Mouse (Mus musculus): ENCODE results near the gene Arf6. TPM values are rescaled to one million over a fixed set of nuclear protein-coding genes. Genes with fewer than 3 reads are reported as not detected.

The Arf6 gene
- total RNA-seq, 2 experiments from 2014 or later = 51.8 to 57.0 TPM

- DNase-seq = no peak
- intact Hi-C loops (cut with DNase I) = no loop called here
Measured at GRCm38 (mm10) chr12:69402594-69403167, 30.7 kb downstream of the Arf6 start.

- no peak for DNase-seq
- intact Hi-C loops (cut with DNase I) = no loop called here
Measured at GRCm38 (mm10) chr12:69410767-69411166, 38.8 kb downstream of the Arf6 start.

GRCm38 (mm10) chr12:69411936-69412335 lies 40.0 kb downstream of the Arf6 start:
- no peak for DNase-seq
- intact Hi-C loops (cut with DNase I) = no loop called here

- no peak for DNase-seq
- intact Hi-C loops (cut with DNase I) = no loop called here
Measured at GRCm38 (mm10) chr12:69413303-69413702, 41.4 kb downstream of the Arf6 start.

- DNase-seq = no peak
- intact Hi-C loops (cut with DNase I) = loop anchor here (5.0 kb wide), 1 partner anchor 38 kb away; no protein-coding TSS in a partner anchor
Measured at GRCm38 (mm10) chr12:69414826-69415572, 43.0 kb downstream of the Arf6 start.

- DNase-seq = no peak
- intact Hi-C loops (cut with DNase I) = loop anchor here (5.0 kb wide), 1 partner anchor 39 kb away; no protein-coding TSS in a partner anchor
Measured at GRCm38 (mm10) chr12:69416793-69417192, 44.8 kb downstream of the Arf6 start.

GRCm38 (mm10) chr12:69417701-69418291 lies 45.8 kb downstream of the Arf6 start:
- DNase-seq = no peak

GRCm38 (mm10) chr12:69418606-69419005 lies 46.7 kb downstream of the Arf6 start:
- intact Hi-C loops (cut with DNase I) = loop anchor here (5.0 kb wide), 1 partner anchor 41 kb away; no protein-coding TSS in a partner anchor
- DNase-seq = no peak

More at GRCm38 (mm10) chr12:69417701-69418291, 45.8 kb downstream of the Arf6 start:
- intact Hi-C loops (cut with DNase I) = loop anchor here (5.0 kb wide), 1 partner anchor 40 kb away; no protein-coding TSS in a partner anchor

GRCm38 (mm10) chr12:69419017-69419605 lies 47.2 kb downstream of the Arf6 start:
- DNase-seq = no peak
- intact Hi-C loops (cut with DNase I) = loop anchor here (5.0 kb wide), 1 partner anchor 42 kb away; no protein-coding TSS in a partner anchor

GRCm38 (mm10) chr12:69419606-69420005 lies 47.7 kb downstream of the Arf6 start:
- intact Hi-C loops (cut with DNase I) = loop anchor here (5.0 kb wide), 1 partner anchor 42 kb away; no protein-coding TSS in a partner anchor
- DNase-seq = no peak

- DNase-seq = no peak
- intact Hi-C loops (cut with DNase I) = no loop called here
Measured at GRCm38 (mm10) chr12:69420716-69421115, 48.8 kb downstream of the Arf6 start.

- DNase-seq = peak in 1 of 2 experiments; percentile 35
- intact Hi-C loops (cut with DNase I) = no loop called here
Measured at GRCm38 (mm10) chr12:69422827-69423537, 51.0 kb downstream of the Arf6 start.

Small RNA genes within 50 kb of the gene (microRNA-seq; reads per million reads assigned to microRNA genes)
- gene Gm47299 (0 reads per million in 2 experiments), gene Gm47305 (0 reads per million in 2 experiments)

Other genes with a start within 250 kb of the Arf6 start
- gene Rps29, start 213.0 kb upstream of the Arf6 start, total RNA-seq (2021) = 1,000 to 10,000 TPM; 1,350 to 1,379 TPM
- gene Lrr1, start 203.3 kb upstream of the Arf6 start, total RNA-seq (2021) = 1 to 10 TPM in 1 of 2 experiments, not detected in 1; 1.0 TPM
- gene Rpl36al, start 188.1 kb upstream of the Arf6 start, total RNA-seq (2021) = 100 to 1,000 TPM; 211 to 226 TPM
- gene Mgat2, start 188.0 kb upstream of the Arf6 start, total RNA-seq (2021) = 10 to 100 TPM; 22.6 to 25.3 TPM
- gene Gm49383, start 175.0 kb upstream of the Arf6 start, total RNA-seq (2021) = 1 to 10 TPM; 2.9 to 4.1 TPM
- gene Dnaaf2, start 173.7 kb upstream of the Arf6 start, total RNA-seq (2021) = under 1 TPM; 0.76 TPM
- 1 to 10 TPM; 2.4 to 3.1 TPM for gene Gm49384, start 167.9 kb upstream of the Arf6 start, total RNA-seq (2021)
- 1 to 10 TPM; 1.6 to 2.0 TPM for gene Pole2, start 144.0 kb upstream of the Arf6 start, total RNA-seq (2021)
- gene Klhdc1, start 131.0 kb upstream of the Arf6 start, total RNA-seq (2021) = 10 to 100 TPM; 18.1 to 21.1 TPM
- gene Klhdc2, start 75.5 kb upstream of the Arf6 start, total RNA-seq (2021) = 10 to 100 TPM; 90.6 to 93.1 TPM
- gene Nemf, start 15.0 kb upstream of the Arf6 start, total RNA-seq (2021) = 10 to 100 TPM; 26.1 to 28.5 TPM
- 1 to 10 TPM in 1 of 2 experiments, not detected in 1; 1.1 TPM for gene Gm9887, start 308 bp downstream of the Arf6 start, total RNA-seq (2021)
- 1 to 10 TPM; 3.3 to 3.6 TPM for gene Vcpkmt, start 210.9 kb downstream of the Arf6 start, total RNA-seq (2021)

Measured in heart, postnatal 14 days (tissue).